Mouse (Mus musculus): Measurements from ENCODE around the gene Cfap61.

Cfap61 gene

GRCm38 (mm10) chr2:146168017-146168803 lies 233.6 kb downstream of the Cfap61 start:
- no peak for DNase-seq

- no peak for DNase-seq
Observed at GRCm38 (mm10) chr2:146169492-146169891, 234.9 kb downstream of the Cfap61 start.

- DNase-seq, result no peak
Observed at GRCm38 (mm10) chr2:146172106-146172505, 237.5 kb downstream of the Cfap61 start.

- peak; percentile 39 for DNase-seq
Observed at GRCm38 (mm10) chr2:146174173-146174572, 239.6 kb downstream of the Cfap61 start.

DNA sequence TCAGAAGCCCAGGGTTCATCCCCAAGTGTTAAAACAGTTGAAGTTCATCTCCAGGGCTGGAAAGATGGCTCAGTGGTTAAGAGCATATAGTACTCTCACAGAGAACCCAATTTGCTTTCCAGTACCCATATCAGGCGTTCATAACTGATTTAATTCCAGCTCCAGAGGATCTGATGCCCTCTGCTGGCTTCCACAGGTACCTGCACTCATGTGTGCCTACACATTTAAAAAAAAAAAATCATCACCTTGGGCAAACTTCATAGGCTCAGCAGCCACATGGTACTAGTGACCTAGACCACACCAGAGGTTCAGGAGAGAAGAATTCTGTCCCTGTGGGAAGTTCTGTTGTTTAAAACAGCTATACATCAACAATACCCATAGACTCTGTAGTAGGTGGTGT lies 244.1 kb downstream of the Cfap61 start:
- DNase-seq, result no peak

DNA sequence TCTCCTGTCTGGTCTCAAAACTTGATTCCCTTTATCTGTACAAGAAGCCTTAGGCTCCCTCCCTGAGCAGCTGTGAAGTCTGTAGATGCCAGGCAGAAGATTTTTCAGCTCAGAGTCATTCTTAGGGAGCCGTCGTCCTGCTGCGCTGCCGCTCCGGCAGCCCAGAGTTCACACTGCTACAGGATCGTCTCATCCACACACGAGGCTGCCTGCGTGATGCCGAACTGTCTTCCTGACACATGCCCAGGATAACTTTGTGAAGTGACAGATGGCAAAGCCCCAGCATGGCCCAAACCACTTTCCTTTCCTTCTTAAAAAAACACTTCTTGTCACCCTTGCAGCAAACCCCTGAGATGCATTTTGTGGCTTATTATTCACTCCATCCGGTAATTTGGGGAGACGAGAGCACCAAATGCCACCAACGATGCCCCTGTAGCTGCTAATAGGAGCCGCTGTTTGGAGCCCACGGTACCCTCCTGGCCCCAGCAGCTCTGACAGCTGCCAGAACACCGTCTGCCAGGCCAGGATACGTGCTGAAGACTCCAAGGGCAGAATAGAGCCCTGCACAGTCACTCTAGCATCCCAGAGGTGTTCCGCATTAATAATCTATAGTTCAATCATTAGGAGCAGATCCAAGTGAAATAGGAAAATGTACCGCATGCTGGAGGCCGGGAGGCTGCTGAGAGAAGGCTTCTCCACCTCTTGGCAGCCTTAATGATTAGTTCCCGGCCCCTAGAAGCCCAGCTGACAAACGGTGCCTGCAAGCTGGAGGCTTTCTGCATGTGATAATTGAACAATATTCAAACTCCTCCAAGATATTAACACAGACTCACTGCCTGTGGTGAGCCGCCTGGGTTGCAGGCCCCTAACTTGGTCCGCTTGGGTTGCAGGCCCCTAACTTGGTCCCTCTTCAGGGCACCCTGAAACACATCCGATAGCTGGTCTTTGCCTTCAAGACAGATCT lies 249.5 kb downstream of the Cfap61 start:
- DNase-seq, result no peak

DNA sequence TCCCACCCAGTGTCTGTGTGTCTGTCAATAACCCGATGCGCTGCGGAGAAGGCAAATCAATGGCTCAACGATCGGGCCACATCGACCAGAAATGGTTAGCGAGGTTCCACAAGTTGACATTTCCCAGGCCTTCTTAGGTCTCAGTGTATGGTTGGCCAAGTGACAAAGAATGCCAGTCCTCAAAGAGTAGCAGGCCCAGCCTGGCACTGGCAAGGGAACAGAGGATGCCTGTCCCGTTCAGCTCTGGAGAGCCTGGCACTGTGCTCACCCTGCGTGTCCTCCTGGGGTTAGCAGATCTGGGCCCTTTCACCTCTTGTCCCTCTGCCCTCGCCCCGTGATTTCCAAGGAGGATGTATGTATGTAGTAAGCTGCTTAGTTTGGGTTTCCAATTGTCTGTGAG lies 261.5 kb downstream of the Cfap61 start:
- no peak for DNase-seq

GRCm38 (mm10) chr2:146197947-146198346 lies 263.4 kb downstream of the Cfap61 start:
- no peak for DNase-seq

- DNase-seq, result no peak
Observed at GRCm38 (mm10) chr2:146210968-146211367, 276.4 kb downstream of the Cfap61 start.

DNA sequence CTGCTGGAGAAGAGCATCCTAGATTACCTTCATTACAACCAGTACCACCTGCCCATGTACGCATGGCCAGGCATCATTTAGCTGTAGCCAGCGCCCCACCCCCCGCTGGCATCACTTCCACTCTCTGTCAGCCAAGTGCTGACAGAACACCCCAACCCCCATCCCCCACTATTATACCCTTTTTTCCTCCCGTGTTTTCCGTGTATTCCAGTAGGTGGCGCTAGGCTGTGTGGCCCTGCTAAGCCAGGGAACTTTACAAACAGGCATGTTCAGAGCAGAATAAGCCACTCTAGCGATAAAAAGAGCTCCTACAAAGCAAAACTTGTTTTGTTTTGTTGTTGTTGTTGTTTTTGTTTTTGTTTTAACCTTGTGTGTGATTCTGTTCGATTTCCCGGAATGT lies 280.1 kb downstream of the Cfap61 start:
- DNase-seq, result peak; percentile 37

DNA sequence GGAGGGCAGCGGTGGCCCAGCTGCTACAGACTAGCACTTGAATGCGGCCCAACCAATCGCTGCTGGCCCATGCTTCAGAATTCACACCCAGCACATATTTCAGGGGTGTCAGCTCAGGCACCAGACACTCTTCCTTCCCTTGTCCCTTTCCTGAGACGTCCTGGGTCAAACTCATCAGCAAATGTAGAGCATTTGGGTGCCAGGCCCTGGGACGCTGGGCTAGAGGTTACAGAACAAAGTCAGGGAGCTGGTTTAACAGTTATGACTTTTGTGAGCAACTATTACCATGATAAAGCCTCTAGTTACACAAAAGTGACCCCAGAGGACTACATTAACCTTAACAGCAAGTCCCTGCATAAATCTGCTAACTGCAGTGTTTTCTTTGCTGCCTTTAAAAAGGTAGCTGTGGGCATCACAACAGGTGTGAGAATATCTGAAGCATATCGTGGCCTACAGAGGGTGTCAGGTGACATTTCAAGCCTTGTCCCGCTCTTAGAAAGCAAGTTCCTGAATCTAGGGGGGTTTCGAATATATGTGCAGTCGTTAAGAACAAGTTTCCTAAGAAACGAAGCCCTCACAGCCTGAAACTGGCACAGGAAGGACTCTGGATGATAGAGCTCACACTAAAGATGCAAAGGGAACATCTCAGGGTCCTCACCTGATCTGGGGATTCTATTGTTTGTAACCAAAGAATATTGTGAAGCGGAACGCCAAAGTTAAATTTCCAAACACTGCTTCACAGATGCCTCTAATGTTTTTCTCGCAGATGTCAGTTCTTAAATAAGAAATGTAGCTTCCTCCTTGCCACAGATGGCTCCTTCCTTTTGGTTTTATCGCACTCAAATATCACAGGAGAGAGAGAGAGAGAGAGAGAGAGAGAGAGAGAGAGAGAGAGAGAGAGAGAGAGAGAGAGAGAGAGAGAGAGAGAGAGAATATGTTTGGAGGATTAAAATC lies 281.8 kb downstream of the Cfap61 start:
- no peak for DNase-seq

DNA sequence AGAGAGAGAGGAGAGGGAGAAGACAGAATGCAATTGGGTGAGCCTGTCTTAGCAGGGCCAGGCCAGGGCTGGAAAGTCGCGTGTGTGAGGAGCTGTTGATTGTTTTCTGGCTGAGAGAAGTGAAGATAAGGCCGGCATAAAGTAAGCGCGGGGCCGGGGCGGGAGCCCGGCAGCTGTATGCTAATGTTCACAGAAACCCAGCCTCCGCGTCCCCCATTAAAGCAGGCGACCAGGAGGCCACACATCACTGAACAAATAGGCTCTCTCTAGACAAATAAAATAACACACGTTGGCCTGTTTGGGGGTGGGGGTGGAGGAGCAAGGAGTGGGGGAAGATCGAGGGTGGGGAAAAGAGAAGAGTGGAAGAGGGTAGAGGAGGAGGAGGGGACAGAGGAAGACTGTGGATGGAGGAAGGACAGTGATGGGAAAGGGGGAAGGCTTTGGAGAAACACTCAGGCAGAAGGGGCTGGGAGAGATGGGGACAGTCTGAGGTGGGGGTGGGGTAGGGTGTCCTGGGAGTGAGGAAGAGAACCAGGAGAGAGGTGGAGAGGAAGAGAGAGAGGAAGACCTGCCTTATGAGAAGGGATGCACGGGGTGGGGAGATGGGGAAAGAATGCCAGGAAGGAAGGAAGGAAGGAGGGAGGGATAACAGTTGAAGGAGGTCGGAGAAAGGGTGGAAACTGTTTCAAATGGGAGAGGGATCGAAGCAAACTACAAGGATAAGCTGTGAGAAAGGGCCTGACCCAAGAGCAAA lies 282.8 kb downstream of the Cfap61 start:
- DNase-seq, result no peak

DNA sequence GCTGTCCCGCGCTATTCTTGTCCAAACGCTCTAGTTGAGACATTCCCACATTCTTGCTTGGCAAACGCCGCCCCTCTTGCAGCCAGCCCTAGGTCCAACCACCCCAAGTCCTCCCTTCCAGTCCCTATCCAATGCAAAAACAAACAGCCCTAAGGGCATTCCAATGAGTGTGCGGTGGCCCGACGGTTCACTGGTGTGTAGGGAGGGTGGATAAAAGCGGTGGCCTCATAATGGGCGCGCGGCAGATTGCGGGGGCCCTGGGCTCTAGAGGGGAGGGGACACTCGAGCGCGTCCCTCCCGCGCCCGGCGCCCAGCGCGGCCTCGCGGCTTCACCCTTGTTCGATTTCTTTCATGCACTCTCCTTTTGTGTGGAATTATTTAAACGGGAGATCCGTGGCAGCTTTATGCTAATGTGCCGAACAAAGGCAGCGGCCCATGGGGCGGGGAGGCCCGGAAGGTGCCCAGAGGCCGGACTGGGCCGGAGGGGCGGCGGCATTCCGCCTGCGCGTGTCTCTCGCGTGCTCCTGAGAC lies 283.6 kb downstream of the Cfap61 start:
- DNase-seq, result no peak

DNA sequence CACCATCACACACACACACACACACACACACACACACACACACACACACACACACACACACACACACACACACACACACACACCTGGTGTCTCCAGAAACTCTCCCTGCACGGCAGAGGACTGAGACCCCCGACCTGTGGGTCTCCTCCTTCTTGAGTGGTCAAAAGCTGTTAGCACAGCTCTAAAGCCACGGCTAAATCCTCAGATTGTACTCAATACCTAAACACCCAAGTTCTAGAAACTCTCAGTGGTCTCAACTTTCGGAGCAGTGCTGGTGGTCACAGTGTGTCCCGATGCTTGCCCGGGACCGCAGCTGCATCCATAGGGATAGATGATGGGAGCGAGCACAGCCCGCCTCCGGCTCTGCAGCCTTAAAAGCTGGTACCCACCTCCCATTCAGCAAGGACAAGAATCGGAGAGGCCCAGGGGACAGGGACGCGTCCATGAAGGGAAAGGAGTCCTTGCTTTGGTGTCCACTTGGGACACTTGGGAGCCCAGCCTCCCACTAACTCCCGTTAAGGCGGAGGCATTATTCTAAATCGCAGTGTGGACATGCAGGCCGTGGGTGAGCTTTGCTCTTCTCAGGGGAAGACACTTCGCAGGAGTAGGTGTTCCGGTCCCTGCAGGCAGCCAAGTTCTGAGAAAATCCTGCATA lies 284.4 kb downstream of the Cfap61 start:
- DNase-seq, result no peak

DNA sequence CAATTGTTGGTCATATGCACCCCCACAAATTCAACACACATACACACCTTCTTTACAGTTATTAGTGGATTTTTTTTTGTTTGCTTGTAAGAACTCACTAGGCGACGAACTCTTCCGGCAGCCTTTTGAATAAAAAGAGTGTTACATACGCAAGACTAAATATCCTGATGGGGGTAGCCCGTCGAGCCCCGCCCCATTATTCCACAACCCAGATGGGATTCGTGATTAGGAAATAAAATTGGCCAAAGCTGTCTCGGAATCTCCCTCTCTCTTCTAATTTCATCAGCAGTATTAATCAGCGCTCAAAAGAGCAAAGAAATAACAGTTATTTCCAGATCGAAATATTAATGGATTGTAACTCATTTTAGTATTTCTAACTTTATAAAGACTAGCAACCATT lies 285.2 kb downstream of the Cfap61 start:
- no peak for DNase-seq

DNA sequence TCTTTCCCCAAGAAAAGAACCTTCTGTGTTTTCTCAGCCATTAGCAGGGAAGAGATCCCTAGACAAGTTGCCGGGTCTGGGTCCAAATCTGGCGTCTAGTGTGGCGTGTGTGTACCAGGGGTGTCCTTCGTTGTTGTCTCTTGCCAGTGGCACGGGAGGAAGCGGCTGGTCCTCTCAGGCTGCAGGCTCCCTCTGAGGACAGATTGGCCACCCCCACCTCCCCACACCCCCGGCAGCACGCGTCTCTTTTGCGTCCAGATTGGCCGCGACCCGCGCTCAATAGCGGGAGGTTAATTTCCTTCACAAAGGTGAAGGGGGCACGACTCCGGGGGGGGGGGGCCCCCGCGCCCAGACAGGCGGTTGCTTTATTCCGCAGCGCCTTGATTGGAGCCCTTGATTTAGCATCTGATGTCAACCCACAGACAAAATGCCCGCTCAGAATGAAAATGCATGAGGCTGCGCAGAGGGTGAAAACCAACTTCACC lies 286.0 kb downstream of the Cfap61 start:
- DNase-seq, result peak; percentile 12

- peak; percentile 52 for DNase-seq
Observed at GRCm38 (mm10) chr2:146221076-146221928, 286.7 kb downstream of the Cfap61 start, which contains the start of gene Insm1. TSS of gene Insm1 (plus strand) at chr2:146221921.

DNA sequence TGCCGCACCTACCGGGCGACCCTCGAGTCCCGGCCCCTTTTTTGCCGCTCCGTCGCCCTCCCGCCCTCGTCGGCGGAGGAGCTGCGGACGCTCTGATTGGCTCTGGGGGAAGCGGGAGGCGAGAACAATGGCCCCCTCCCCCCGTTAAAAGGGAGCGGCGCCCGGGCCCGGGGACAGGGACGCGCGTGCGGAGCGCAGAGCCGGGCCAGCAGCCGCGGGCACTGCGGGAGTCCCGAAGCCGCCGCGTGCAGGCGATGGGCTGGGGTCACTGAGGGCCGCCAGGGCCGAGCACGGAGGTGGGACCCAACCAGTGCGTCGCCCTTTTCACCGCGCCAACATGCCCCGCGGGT lies 287.3 kb downstream of the Cfap61 start:
- peak; percentile 59 for DNase-seq

- DNase-seq, result peak; percentile 37
Observed at GRCm38 (mm10) chr2:146222279-146223175, 287.9 kb downstream of the Cfap61 start.
